Mouse (Mus musculus) heart, adult 2 months (tissue): ENCODE measurements around the gene Dnaic1.

ENCODE experiments used
- CTCF ChIP-seq: fragments of 200-600 bp; IDR thresholded peaks from 2 replicates; pipeline ENCODE4 v1.8.1; 2022; ENCODE audit warnings: antibody characterized with exemption, mild to moderate bottlenecking, moderate library complexity
- EP300 ChIP-seq: fragments of 200-500 bp; IDR thresholded peaks from 2 replicates; pipeline ENCODE4 v1.6.1; 2011; ENCODE audit warnings: low read depth, low read length, control low read depth; ENCODE audit not compliant: insufficient read depth
- POLR2A ChIP-seq: fragments of 200-500 bp; IDR thresholded peaks from 2 replicates; pipeline ENCODE4 v1.6.1; 2011; ENCODE audit warnings: mild to moderate bottlenecking, low read depth, low read length, control low read depth; ENCODE audit not compliant: insufficient read depth

DNA sequence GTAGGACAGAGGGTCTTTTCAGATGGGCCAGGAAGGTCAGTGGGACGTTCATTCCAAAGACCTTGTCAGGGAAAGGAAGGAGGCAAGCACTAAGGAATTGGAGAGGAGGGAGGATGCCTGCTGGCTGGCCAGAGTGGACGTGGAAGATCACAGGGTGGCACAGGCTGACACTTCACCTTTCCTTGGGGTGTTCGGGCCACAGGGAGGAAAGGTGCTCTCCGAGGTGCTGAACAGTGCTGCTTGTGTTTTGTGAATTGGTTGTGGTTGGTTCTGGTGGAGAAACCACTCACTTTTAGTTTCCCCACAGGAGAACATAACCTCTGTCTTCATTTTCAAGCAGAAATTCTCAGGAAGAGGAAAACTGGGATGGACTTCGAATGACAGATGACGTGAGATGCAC, 37.2 kb upstream of the Dnaic1 start:
- TF ChIP-seq POLR2A (no peak), CTCF (no peak), EP300 (no peak)
